Comparison of ENCODE assay signal across 20 mouse cellular contexts in the genomic region with DNA sequence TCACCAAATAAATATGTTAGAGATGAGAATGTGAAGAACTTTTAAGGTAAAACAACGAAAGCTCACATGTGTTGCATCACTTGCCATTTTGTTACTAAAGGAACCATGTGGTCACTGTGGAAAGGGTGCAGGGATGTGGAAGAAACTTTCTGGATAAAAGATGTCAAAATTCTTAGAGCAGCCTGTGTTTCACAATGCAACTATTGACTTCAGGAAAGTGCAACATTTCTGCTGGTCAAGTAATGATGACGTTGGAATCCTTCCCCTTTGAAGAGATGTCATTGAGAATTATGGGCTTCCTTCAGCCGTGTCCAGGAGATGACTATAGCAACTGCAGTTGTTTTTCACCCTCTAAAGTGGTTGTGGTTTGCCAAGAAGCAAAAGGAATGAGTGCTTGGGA.
"Had no signal": no experiment of that assay in that cellular context is flagged by ENCODE, and none has a peak within 500 bp of the region (broad histone marks: within the 10 kb centered on the region; RNA-seq: fewer than 3 reads in every experiment).

No protein-coding gene starts in this region.

- H3K4me1 ChIP-seq: lung, embryonic 15.5 days; megakaryocyte, embryonic 14.5 days; midbrain, embryonic 13.5 days; midbrain, embryonic 15.5 days; neural tube, embryonic 13.5 days; neural tube, embryonic 15.5 days had no signal

- DNase-seq: lung, adult 2 months; lung, postnatal 14 days; lung, postnatal 36 days; retina, postnatal 1 day; right cerebral cortex, adult 18-20 months; right cerebral cortex, postnatal 25 days; right cerebral cortex, postnatal 4 days; spleen, adult 18-20 months; thymus, adult 2 months; thymus, postnatal 25 days; thymus, postnatal 4 days had no signal

- H3K27me3 ChIP-seq: lung, embryonic 15.5 days; megakaryocyte, embryonic 14.5 days; midbrain, embryonic 13.5 days; midbrain, embryonic 15.5 days; neural tube, embryonic 13.5 days; neural tube, embryonic 15.5 days had no signal

- H3K4me3 ChIP-seq: lung, embryonic 15.5 days; megakaryocyte, embryonic 14.5 days; midbrain, embryonic 13.5 days; midbrain, embryonic 15.5 days; neural tube, embryonic 13.5 days; neural tube, embryonic 15.5 days had no signal

- H3K36me3 ChIP-seq: lung, embryonic 15.5 days; midbrain, embryonic 13.5 days; midbrain, embryonic 15.5 days; neural tube, embryonic 13.5 days; neural tube, embryonic 15.5 days had no signal

- H3K9me3 ChIP-seq: lung, embryonic 15.5 days; megakaryocyte, embryonic 14.5 days; midbrain, embryonic 13.5 days; midbrain, embryonic 15.5 days; neural tube, embryonic 13.5 days; neural tube, embryonic 15.5 days had no signal

- H3K9ac ChIP-seq: lung, embryonic 15.5 days; midbrain, embryonic 13.5 days; midbrain, embryonic 15.5 days; neural tube, embryonic 13.5 days; neural tube, embryonic 15.5 days had no signal

- H3K4me2 ChIP-seq: lung, embryonic 15.5 days; midbrain, embryonic 11.5 days; midbrain, embryonic 13.5 days; midbrain, embryonic 15.5 days; neural tube, embryonic 13.5 days; neural tube, embryonic 15.5 days had no signal

- H3K27ac ChIP-seq: lung, embryonic 15.5 days; macrophage; midbrain, embryonic 13.5 days; midbrain, embryonic 15.5 days; neural tube, embryonic 13.5 days; neural tube, embryonic 15.5 days had no signal

- ATAC-seq: lung, postnatal 0 days; midbrain, embryonic 13.5 days; midbrain, embryonic 15.5 days had no signal
